Mouse (Mus musculus): ENCODE data around the gene Igfbp5.

Igfbp5 gene

DNA sequence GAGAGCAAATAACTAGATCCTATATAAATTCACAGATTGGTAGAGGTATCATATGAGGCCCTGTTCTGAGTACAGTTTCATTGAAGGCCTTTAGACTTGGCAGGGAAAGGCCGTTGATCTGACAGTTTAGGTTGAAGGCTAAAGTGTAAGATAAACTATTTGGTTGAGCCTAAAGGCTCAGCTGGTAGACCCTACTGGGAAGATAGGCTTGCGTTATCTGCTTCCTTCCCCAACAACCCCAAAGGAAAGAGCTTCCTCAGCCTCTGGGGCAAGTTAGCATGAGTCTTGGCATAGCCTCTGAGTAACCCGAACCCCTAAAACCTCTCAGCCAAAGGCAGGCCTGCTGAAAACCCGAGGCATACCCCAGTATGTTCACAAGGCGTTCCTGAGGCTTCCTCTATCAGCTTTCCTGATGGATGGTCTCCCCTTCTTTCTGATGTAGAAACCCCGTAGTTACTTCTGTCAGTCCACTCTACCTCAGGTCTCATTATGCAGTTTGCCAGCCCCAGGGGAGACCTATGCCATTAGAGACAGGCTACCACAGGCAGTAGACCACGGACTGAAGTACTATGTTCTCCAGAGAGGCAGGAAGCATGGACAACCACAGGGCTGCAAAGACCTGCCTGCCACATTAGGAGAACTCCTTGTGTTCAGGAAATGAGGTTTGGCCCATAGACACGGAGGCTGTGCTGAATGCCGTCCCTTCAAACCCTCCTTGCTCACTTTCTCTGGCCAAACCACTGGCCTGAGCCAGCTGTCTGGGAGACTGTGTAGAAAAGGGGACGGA is 6.1 kb downstream of the Igfbp5 start:
- no peak for DNase-seq

DNA sequence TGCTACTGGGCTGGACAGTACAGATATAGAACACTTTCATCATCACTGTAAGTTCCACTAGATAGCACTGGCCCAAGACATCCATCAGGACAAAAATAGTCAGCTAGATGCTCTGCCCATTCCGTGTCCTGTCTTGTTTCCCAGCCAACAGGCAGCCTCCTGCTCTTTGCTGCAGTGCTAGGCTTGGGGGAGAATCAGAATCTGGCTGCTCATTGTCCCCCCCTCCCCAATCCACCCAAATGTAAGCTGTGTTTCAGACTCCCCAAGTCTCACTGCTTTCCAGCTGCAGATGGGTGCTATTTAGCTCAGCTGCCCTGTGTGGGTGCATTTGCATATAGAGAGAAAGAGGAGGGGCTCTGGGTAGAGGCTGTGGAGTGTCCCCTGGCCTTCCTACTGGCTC is 7.3 kb downstream of the Igfbp5 start:
- DNase-seq, result no peak

DNA sequence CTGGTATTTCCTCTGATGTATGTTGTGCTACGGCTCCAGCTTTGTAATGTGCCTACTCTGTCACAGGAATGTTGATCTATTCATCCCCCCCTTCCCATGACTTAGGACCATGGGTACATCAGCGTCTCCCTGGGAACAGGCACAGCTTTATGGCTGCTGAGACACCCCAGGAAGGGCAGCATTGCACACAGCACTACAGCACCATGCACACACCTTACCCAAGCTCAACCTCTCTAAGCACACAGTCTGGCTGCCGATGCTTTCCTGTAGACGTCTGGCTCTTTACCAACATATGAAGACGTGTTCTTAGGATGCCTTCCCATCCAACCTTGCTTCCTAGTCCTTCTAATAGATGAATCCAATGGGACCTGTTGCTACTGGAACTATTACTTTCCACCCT is 8.3 kb downstream of the Igfbp5 start:
- no peak for DNase-seq

DNA sequence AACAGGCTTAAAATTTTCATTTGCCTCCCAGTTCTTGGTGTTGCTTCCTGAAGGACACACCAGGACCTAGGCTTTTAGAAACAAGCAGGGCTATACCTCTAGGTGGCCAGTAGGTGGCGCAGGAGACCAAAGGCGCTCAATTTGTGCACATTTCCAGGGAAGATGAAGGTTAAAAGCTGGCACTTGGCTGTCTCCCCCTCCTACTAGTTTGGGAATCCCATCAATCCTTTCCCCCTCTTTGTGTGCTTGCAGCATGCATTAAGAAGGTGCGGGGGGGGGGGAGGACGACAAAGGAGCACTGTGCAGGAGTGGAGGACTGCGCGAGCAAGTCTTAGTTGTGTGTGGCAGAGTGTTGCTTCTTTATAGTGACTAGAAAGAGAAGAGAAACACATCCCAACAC is 8.8 kb downstream of the Igfbp5 start:
- DNase-seq, result peak; percentile 75

DNA sequence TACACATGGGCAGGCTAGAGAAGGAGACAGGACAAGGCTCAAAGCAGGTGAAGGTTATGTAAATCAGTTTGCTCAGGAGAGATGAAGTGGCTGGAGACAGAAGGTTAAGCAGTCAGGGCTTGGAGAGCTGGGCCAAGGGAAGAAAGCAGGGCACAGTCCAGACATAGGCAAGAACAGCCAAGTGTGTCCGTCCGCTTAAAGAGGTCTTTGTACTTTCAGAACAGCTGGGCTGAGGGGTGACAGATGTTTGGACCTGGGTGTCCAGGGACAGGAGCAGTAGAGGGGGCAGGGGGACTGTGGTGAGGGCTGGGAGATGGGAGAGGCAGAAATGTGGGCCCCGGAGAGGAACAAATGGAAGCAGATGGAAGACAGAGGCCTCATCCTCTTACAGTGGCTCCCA is 10.4 kb downstream of the Igfbp5 start:
- DNase-seq, result no peak

DNA sequence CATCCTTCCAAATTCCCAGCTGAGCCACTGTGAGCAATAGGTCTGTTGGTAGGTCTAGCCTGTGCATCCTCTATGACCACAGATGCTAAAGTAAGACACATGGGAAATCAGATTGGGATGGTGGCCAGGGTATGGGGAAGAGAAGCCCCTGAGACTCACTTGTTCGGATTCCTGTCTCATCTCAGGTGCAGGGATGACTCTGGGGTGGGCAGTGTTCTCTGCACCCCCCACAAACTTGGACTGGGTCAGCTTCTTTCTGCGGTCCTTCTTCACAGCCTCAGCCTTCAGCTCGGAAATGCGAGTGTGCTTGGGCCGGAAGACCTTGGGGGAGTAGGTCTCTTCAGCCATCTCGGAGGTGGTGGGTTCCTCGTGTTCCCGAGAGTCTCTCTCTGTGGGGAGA is 11.0 kb downstream of the Igfbp5 start:
- no peak for DNase-seq

DNA sequence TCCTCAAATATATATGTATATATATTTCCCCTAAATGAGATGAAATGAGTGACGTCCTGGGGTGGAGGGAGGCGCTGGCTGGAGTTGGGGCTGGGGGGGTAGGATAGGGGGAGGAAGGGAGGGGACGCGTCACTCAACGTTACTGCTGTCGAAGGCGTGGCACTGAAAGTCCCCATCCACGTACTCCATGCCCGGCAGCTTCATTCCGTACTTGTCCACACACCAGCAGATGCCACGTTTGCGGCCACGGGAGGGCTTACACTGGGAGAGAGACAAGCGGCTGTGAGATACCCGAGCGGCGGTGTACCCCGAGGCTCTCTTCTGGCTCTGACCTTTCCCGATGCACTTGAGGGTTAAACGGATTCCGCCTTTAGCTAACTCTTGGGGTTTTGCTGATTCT is 12.4 kb downstream of the Igfbp5 start:
- DNase-seq, result no peak

DNA sequence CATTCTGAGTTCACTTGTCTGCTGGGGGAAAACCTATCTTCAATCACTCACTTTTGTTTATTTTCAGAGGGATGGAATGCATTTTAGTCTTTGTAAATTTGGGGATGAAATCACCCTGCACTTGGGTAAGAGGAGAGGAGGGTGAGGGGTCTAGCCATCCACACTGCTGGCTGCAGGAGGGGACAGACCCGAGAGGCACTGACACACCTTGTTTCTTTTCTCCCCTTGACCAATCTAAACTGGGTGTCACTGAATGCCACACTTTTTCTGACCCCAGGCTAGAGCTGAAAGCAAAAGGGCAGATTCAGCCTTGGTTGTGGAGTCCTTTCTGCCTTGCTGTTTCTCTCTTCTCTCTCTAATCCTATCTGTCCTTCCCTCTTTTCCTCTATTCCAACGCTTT is 13.0 kb downstream of the Igfbp5 start:
- no peak for DNase-seq

DNA sequence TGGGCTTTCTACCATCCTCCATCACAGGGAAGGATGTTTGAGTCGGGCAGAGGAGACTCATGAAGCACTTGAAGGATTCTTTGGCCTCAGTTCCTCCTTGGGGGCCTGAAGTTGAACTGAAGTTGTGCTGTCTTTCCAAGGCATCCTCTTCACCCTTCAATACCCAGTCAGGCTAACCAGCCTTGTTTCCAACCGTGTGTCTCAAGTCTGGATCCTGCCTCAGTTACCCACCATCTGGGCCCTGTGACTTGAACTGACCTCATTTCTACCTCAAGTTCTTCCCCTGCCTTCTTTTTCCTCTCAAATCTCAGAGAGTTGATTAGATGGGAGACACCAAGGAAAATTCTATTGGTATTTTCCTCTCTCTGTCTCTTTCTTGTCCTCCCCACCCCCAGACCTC is 14.2 kb downstream of the Igfbp5 start:
- DNase-seq, result no peak

DNA sequence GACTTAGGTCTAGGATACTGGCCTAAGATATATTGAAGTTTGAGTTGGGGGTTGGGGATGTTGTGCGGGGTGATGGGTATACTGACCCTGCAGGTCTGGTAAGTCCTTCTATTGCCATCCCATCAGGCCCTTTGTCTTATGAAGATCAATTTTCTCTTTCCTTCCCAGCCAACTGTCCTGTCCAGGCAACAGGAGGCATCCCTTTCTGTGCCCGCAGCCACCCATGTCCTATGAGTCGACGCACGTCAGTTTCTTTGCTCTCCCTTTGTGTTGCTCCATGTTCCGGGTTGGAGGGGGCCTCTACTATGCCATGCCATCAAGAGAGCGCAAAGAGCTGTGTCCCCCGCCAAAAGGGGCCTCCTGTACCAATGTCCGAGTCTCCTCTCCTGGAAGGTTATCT is 14.7 kb downstream of the Igfbp5 start:
- DNase-seq, result no peak

DNA sequence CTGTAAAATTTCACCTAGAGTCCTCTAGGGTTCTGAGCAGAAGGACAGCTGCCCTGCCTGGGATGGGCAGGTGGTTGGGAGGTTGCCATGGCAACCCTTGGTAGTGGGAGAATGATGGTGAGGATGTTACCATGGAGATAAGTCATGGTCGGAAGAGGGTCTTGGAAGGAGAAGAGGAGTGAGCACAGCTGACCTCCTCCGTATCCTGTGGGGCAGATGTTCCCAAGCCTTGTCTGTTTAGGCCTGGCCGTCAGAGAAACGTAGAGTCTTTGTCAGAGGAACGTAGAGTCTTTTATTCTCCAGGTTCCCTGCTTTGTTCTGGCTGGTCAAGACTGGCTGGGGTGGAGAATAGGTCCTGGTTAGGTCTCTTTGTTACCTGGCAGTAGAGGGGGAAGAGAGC is 15.8 kb downstream of the Igfbp5 start:
- DNase-seq, result no peak

DNA sequence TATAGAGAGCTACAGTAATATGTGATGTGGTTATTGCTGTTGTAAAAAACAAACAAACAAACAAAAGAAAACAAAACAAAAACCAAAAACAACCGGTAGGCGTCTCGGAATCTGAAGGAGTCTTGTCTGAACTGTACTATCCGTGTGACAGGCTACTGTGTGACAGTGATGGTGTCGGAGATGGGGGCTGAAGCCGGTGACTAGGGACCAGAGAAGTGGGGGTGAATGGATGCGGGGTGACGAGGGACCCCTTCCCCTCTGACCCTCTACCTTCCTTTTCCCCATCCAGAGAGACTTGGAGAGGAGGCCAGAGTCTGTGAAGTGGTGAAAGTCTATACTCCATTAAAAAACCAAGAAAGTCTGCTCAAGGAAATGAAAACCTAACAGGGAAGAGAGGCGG is 16.4 kb downstream of the Igfbp5 start:
- no peak for DNase-seq

DNA sequence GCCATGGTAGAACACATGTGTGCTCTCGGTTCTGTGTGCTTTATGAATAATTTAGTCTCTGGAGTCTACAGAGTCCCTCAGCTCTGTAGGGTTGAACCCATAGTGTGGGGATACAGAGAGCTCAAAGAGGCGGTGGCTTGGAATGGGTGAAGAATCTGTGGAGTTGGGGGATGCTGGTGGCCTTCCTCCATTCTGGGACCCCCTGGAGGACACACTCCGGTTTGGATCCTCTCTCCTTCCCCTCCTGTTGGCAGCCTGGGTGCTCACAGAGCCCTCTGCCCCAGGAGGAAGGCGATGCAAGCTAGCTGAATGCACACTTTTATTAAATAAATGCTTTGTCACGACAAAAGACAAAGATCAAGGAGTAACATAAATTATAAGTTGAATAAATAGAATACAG is 17.1 kb downstream of the Igfbp5 start:
- no peak for DNase-seq

DNA sequence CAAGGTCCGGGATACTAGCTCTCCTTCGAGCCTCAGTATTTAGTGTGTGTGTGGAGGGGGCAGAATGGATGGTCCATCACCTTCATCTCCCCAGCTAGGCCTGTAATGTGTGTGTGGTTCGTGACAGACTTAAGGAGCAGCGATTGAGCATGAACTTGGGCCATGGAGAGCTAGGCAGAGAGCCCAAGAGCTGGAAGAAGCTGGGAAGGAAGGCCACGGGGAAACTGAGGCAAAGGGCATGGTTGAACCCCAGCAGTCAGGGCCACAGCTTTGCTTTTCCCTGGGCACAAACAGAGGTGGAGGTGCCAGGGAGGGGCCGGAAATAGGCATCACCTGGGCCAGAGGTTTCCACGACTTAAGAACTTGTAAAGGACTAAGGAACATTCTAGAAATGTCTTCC is 17.5 kb downstream of the Igfbp5 start:
- no peak for DNase-seq

DNA sequence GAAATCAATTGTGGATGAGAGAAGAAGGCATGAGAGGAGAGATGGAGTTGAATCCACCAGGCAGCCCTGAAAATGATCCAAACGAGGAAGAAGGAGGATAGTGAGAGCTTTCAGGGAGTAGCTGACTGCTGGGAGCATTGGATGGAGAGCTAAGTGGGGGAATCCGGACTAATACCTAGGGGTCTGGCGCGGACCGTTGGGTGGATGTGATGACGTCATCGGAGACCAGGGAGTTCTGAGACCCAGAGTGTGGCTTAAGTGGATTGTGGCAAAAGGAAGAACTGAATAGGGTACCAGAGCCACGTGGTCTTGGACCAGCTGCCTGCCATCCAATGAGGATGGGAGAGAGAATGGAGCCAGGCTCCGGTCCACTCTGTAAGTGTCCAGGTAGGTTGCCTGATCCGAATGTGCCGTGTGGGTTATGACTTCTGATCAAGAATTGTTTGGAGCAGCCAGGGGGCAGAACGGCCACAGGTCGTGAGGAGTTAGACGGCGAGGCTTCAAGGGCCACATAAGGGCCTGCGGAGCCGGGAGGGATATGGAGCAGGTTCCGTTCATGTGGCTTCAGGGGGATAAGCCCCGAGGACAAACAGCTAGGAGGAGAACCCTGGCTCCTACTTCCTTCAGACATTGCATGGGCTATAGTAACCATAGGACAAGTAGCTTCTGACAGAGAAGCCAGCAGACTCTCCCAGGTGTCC is 18.3 kb downstream of the Igfbp5 start:
- no peak for DNase-seq

DNA sequence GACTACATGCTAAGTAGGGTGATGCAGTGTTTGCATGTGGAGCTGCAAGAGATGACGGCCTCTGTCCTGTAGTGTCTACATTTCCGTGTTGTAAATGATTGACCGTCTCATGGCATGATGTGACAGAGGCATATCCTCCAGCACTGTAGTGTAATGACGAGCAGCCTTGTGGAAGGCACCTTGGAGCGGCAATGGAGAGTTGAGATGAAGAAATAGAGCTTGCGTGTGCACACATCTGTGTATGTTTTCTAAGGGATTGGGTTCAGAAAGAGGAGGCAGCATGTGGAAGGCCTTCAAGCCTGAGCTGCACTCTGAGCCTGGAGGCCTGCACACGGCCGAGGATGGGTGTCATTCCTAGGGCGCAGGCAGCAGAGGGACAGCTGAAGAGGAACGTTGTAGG is 19.0 kb downstream of the Igfbp5 start:
- DNase-seq, result no peak

DNA sequence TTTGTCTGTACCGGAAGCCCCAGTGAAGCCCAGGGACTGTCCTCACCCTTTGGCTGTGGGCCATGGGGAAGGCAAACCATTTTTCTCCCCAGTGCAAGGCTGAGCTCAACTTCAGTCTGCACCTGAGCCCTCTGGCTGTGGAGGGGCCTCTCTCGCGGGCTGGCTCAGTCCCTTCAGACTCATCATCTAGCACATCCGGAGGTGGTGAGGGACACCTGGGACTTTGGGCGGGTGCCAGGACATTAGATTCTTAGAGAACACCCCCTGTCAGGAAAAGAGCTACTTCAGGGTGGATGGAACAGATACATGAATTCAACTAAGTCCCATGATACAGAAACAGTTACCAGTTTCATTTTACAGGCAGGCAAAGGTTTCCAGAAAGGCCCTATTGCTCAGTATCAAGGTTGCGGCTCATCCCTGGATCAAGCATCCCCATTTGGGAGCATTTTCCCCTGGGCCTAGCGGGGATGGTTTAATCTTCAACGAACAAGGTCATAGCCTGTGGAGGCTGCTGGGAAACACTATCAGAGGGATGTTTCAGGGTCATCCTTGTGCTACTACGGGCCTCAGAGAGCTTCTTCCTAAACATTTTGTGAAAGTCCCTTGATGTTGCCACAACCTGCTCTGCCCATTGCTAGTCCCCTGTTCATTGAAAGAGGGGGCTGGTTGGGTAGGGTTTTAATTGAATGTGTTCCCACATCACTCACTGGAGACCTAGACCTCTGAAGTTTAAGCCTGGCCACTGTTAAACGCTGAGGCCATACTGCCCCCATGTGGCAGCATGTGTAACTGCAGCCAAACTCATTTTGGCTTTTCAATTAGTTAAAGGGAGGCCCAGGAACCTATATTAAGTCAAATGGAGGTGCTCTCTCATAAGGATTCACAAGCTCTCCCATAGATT is 20.1 kb downstream of the Igfbp5 start:
- peak; percentile 45 for DNase-seq

DNA sequence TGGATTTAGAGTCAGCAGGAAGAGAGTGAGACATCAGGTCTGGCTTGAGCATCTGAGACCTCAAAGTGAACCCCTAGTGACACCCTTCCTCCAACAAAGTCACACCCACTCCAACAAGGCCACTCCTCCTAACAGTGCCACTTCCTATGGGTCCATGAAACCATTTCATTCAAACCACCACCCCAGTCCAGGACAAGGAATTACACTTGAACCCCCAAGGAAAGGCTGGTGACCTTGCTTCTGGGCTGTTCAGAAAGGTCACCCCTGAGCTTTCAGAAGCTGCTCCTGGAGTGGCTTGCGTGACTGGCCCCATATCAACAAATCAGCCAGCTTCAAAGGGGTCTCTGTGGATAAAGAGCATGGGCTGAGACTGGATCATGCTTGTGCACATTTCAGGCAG is 20.9 kb downstream of the Igfbp5 start:
- DNase-seq, result no peak

DNA sequence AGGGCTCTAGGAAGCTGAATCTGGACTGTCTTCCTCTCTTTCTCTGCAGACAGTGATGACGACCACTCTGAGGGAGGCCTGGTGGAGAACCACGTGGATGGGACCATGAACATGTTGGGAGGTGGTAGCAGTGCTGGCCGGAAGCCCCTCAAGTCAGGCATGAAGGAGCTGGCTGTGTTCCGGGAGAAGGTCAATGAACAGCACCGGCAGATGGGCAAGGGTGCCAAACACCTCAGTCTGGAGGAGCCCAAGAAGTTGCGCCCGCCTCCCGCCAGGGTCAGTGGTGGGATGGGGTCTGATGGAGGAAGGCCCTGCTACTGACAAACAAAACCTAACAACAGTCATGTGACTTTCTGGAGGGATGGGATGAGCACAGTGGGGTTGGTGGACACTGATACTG is 25.6 kb downstream of the Igfbp5 start:
- no peak for DNase-seq

DNA sequence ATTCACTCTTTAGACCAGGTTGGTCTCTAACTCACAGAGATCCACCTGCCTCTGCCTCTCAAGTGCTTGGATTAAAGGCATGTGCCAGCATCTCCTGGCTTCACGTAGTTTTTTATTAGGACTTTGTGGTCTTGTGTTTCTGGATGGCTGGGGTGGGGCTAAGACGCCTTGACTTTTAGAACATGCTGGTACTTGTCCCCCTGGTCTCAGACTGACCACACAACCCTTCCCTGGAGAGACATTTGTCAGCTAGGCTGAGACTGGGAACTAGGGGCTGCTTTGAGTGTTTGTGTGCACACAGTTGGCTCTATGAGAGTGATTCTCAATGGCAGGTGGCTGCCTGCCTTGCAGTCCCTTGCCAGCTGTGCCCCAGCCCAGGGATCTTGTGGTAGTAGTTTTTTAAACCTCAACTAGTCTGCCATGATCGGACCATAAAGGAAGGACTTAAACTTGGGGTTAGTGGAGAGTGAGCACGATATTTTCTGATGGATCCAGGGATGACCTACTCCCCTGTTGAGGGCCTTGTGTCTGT is 26.8 kb downstream of the Igfbp5 start:
- no peak for DNase-seq

DNA sequence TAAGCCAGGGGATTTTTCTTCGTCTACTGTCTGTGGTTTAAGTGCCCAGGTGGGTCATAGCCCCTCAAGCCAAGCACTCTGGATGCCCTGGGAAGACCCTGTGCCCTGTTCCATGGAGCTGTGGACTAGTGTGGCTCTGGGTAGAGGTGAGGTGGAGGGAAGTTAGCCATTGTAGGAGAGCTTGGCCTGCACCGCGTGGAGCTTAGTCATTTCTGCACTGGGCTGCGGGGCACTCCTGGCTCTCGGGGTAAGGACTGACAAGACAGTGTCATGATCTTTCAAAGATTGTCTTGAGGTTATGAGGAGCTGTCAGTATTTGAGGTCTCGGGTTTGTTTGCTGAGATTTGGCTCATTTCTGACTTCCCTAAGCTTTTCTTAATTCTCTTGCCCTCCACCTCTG is 30.0 kb downstream of the Igfbp5 start:
- DNase-seq, result no peak

DNA sequence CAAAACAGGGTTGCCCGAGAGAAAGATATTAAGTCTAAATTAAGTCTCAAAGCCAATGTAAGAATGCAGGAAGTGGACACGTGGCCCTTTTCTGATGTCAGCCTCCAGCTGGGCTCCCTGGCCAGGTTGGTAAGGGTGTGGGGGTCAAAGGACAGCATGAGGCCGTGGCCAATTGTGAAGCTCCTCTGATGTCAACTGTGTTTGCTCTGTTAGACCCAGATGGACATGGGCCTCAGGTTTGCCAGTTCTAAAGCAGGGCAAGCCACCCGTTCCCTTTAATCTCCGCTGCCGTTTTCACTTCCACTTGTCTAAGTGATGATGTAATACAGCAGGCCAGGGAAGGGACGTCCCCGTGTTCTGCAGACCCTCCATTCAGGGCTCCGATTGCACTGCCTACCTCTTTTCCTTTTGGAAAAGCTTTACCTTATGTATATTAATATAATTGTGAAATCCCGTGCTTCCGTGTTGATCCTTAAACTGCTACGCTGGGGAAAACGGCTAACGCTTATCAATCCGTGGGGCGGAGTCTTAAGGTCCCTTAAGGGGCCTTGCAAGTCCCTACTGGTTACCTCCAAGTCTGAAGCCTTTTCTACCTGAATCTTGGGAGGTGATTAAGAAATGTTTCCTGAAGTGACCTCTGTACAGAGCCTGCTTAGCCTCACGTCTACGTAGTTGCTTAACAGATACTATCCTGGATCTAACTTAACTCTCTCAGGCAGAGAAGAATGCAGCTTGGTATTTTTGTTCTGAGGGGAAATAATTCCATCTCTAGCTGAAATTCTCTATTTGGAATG is 31.8 kb downstream of the Igfbp5 start:
- DNase-seq, result no peak

DNA sequence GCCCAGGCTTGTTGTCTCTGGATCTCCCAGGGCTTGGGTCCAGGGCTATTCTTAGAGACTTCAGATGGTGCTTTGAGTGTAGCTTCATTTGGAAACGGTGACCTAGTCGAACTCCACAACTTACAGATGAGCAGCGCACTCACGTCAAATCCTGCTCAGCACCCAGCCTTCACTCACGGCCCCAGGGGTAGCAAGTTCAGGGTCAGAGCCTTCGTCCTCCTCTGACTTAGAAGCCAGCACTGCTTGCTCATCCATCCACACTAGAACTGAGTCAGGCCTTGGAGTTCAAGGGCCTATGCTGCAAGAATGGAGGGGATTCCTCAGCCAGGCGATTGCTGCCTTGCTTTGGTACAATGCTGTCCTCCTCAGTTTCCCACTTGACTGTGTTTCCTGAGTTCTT is 34.9 kb downstream of the Igfbp5 start:
- DNase-seq, result no peak
